Mouse (Mus musculus) limb, embryonic 15.5 days (tissue): ENCODE results near the gene Acsf3. TPM values are rescaled to one million over a fixed set of nuclear protein-coding genes. Genes with fewer than 3 reads are reported as not detected.

Source experiments
- ATAC-seq: fragments of 200-750 bp; cut with Nextera tagmentation; 2 replicates; pipeline ENCODE4 v1.8.0; 2017; ENCODE audit warnings: low read depth, moderate TSS enrichment; ENCODE audit not compliant: insufficient number of reproducible peaks, low FRiP score, low TSS enrichment
- H3K27ac ChIP-seq: fragments of 300-500 bp; sonication (generic); 2 replicates; pipeline ENCODE4 v1.5.1; 2015; ENCODE audit warnings: moderate library complexity, mild to moderate bottlenecking, inconsistent platforms
- H3K27me3 ChIP-seq: fragments of 300-500 bp; sonication (generic); 2 replicates; pipeline ENCODE4 v1.6.1; 2015; ENCODE audit warnings: inconsistent platforms
- H3K36me3 ChIP-seq: fragments of 300-500 bp; sonication (generic); 2 replicates; pipeline ENCODE4 v1.6.1; 2015; ENCODE audit warnings: inconsistent platforms
- H3K4me1 ChIP-seq: fragments of 300-500 bp; sonication (generic); 2 replicates; pipeline ENCODE4 v1.6.1; 2015; ENCODE audit warnings: inconsistent platforms
- H3K4me2 ChIP-seq: fragments of 300-500 bp; sonication (generic); 2 replicates; pipeline ENCODE4 v1.6.1; 2015; ENCODE audit warnings: mild to moderate bottlenecking, inconsistent platforms
- H3K4me3 ChIP-seq: fragments of 300-500 bp; sonication (generic); 2 replicates; pipeline ENCODE4 v1.5.1; 2015; ENCODE audit warnings: mild to moderate bottlenecking, inconsistent platforms
- H3K9ac ChIP-seq: fragments of 300-500 bp; sonication (generic); 2 replicates; pipeline ENCODE4 v1.6.1; 2015; ENCODE audit warnings: inconsistent platforms
- H3K9me3 ChIP-seq: fragments of 300-500 bp; sonication (generic); 2 replicates; pipeline ENCODE4 v1.6.1; 2016; ENCODE audit warnings: inconsistent platforms
- WGBS: fragments of 180-500 bp; shearing (Covaris S2); methylation state at CpG from one replicate; pipeline ENCODE4 v1.1.7; 2015; 5-methylcytosine and 5-hydroxymethylcytosine counted together
- polyA plus RNA-seq: library from polyadenylated mRNA; unstranded; fragments of >200 nt; fragmentation: Nextera tagmentation; extraction: Ambion mirVana; gene quantifications from 2 replicates; pipeline ENCODE4 v1.2.1, GENCODE M21; 2015

Gene Acsf3
- polyA plus RNA-seq, 1 experiment from 2014 or later = 18.1 TPM

GRCm38 (mm10) chr8:122859843-122860242 is 84.6 kb downstream of the Acsf3 start:
- ATAC-seq = no peak
- Histone ChIP-seq H3K4me2 (no peak overlapping the region), H3K9me3 (no peaks in the 10 kb centered on the region), H3K36me3 (no peaks in the 10 kb centered on the region), H3K4me3 (no peak overlapping the region), H3K27ac (no peak overlapping the region), H3K27me3 (no peaks in the 10 kb centered on the region), H3K4me1 (no peaks in the 10 kb centered on the region), H3K9ac (no peak overlapping the region)
- 58% methylated on average over 13 of the region's 13 CpGs for WGBS

GRCm38 (mm10) chr8:122864719-122865129 is 89.4 kb downstream of the Acsf3 start:
- no peak overlapping the region for H3K9ac ChIP-seq
- H3K4me3 ChIP-seq = peak overlapping the region; percentile 19
- peaks cover 3% of the 10 kb centered on the region; the same call in 1 of the 2 replicates for H3K4me1 ChIP-seq
- WGBS = 57% methylated on average over 26 of the region's 26 CpGs
- no peaks in the 10 kb centered on the region for H3K9me3 ChIP-seq
- no peak for ATAC-seq
- no peak overlapping the region for H3K27ac ChIP-seq
- peak overlapping the region; percentile 42 for H3K4me2 ChIP-seq
- H3K36me3 ChIP-seq = no peaks in the 10 kb centered on the region
- H3K27me3 ChIP-seq = no peaks in the 10 kb centered on the region

- Histone ChIP-seq H3K9ac (no peak overlapping the region), H3K4me3 (0 out of 2 replicates have a peak overlapping the region, but pooled peaks have one; percentile 19), H3K27ac (no peak overlapping the region), H3K4me2 (peak overlapping the region; percentile 42), H3K9me3 (no peaks in the 10 kb centered on the region), H3K36me3 (no peaks in the 10 kb centered on the region), H3K27me3 (no peaks in the 10 kb centered on the region), H3K4me1 (peaks cover 7% of the 10 kb centered on the region; the same call in 1 of the 2 replicates)
- ATAC-seq = no peak
- 74% methylated on average over 10 of the region's 10 CpGs for WGBS
These were observed 90.2 kb downstream of the Acsf3 start for GRCm38 (mm10) chr8:122865441-122865840.

- Histone ChIP-seq H3K27me3 (no peaks in the 10 kb centered on the region), H3K9me3 (no peaks in the 10 kb centered on the region), H3K4me2 (no peak overlapping the region), H3K4me3 (no peak overlapping the region), H3K9ac (no peak overlapping the region), H3K4me1 (peaks cover 9% of the 10 kb centered on the region; the same call in 1 of the 2 replicates), H3K36me3 (no peaks in the 10 kb centered on the region), H3K27ac (no peak overlapping the region)
- 79% methylated on average over 8 of the region's 8 CpGs for WGBS
- ATAC-seq = no peak
These were observed 90.9 kb downstream of the Acsf3 start for GRCm38 (mm10) chr8:122866231-122866630.

Other genes with a start within 250 kb of the Acsf3 start
- 17.5 and 23.3 TPM in 2 replicates for gene Piezo1, start 224.2 kb upstream of the Acsf3 start, polyA plus RNA-seq
- gene Cdt1, start 207.5 kb upstream of the Acsf3 start, polyA plus RNA-seq = 31.8 and 36.1 TPM in 2 replicates
- gene Aprt, start 198.6 kb upstream of the Acsf3 start, polyA plus RNA-seq = 268 and 295 TPM in 2 replicates
- 12.0 and 16.6 TPM in 2 replicates for gene Galns, start 164.0 kb upstream of the Acsf3 start, polyA plus RNA-seq
- 48.9 and 60.1 TPM in 2 replicates for gene Trappc2l, start 163.8 kb upstream of the Acsf3 start, polyA plus RNA-seq
- not detected in 2 replicates for gene Pabpn1l, start 152.7 kb upstream of the Acsf3 start, polyA plus RNA-seq
- gene Cbfa2t3, start 76.4 kb upstream of the Acsf3 start, polyA plus RNA-seq = 4.6 and 5.1 TPM in 2 replicates
- gene Cdh15, start 72.5 kb downstream of the Acsf3 start, polyA plus RNA-seq = 16.5 and 33.3 TPM in 2 replicates